Mouse (Mus musculus) myocyte (in vitro differentiated cells): ENCODE results near the gene Amigo3.

ENCODE experiments used
- CEBPB ChIP-seq: IDR thresholded peaks from 2 replicates; pipeline ENCODE4 v1.6.1; 2011; ENCODE audit warnings: mild to moderate bottlenecking, moderate library complexity; ENCODE audit not compliant: poor library complexity, insufficient read depth, severe bottlenecking
- E2F4 ChIP-seq: IDR thresholded peaks from one replicate; pipeline ENCODE4 v1.6.1; 2011; ENCODE audit warnings: mild to moderate bottlenecking, control low read depth, moderate library complexity; ENCODE audit not compliant: insufficient read depth
- MAX ChIP-seq: IDR thresholded peaks from one replicate; pipeline ENCODE4 v1.6.1; 2011; ENCODE audit warnings: low read depth, mild to moderate bottlenecking, control low read depth
- MYOD1 ChIP-seq, 3 experiments: IDR thresholded peaks; one replicate each; pipeline ENCODE4 v1.6.1; 2011; ENCODE audit warnings: control low read depth in 2 of 3, low read depth in 2 of 3, mild to moderate bottlenecking in 2 of 3, moderate library complexity in 1 of 3; ENCODE audit not compliant: insufficient read length in 2 of 3, control insufficient read depth in 1 of 3
- MYOG ChIP-seq, 3 experiments: IDR thresholded peaks; one replicate each; pipeline ENCODE4 v1.6.1; 2011; ENCODE audit warnings: control low read depth in 2 of 3, low read depth in 2 of 3, mild to moderate bottlenecking in 2 of 3; ENCODE audit not compliant: insufficient read length in 2 of 3, control insufficient read depth in 1 of 3, insufficient read depth in 1 of 3
- POLR2A ChIP-seq: IDR thresholded peaks from one replicate; pipeline ENCODE4 v1.6.1; 2011; ENCODE audit warnings: low read depth, mild to moderate bottlenecking, control low read depth, moderate library complexity; ENCODE audit not compliant: insufficient read length
- POLR2AphosphoS2 ChIP-seq: IDR thresholded peaks from one replicate; pipeline ENCODE4 v1.6.1; 2011; ENCODE audit warnings: low read depth, control low read depth; ENCODE audit not compliant: insufficient read length
- REST ChIP-seq: IDR thresholded peaks from one replicate; pipeline ENCODE4 v1.6.1; 2011; ENCODE audit warnings: mild to moderate bottlenecking, control low read depth, moderate library complexity; ENCODE audit not compliant: insufficient read depth, insufficient read length
- SRF ChIP-seq: IDR thresholded peaks from one replicate; pipeline ENCODE4 v1.6.1; 2011; ENCODE audit warnings: low read depth; ENCODE audit not compliant: control insufficient read depth, insufficient read length
- TCF12 ChIP-seq: IDR thresholded peaks from one replicate; pipeline ENCODE4 v1.6.1; 2011; ENCODE audit warnings: mild to moderate bottlenecking, control low read depth; ENCODE audit not compliant: poor library complexity, insufficient read depth, severe bottlenecking
- TCF3 ChIP-seq: IDR thresholded peaks from one replicate; pipeline ENCODE4 v1.6.1; 2011; ENCODE audit warnings: low read depth, control low read depth; ENCODE audit not compliant: insufficient read length
- USF1 ChIP-seq: IDR thresholded peaks from one replicate; pipeline ENCODE4 v1.6.1; 2011; ENCODE audit warnings: low read depth, mild to moderate bottlenecking, control low read depth, moderate library complexity

- TF ChIP-seq MAX = no peak
- TF ChIP-seq CEBPB = no peak
- no peak for TF ChIP-seq POLR2A
- TF ChIP-seq MYOD1 (IDR thresholded peaks at IDR 0.05; ENCODE audit: control insufficient read depth in 1 of 3, insufficient read length in 2 of 3, low read depth in 2 of 3) = no peak
- no peak for TF ChIP-seq TCF12
- no peak for TF ChIP-seq USF1
- no peak for TF ChIP-seq SRF
- no peak for TF ChIP-seq REST
- TF ChIP-seq MYOG (IDR thresholded peaks at IDR 0.05; ENCODE audit: control insufficient read depth in 1 of 3, insufficient read depth in 1 of 3, insufficient read length in 2 of 3, low read depth in 2 of 3) = no peak
- no peak for TF ChIP-seq E2F4
- TF ChIP-seq POLR2AphosphoS2 = no peak
- no peak for TF ChIP-seq TCF3
Observed at GRCm38 (mm10) chr9:108069529-108069928, 16.6 kb downstream of the Amigo3 start.
